Mouse (Mus musculus): ENCODE data around the gene St6galnac3. TPM values are rescaled to one million over a fixed set of nuclear protein-coding genes. Genes with fewer than 3 reads are reported as not detected.

St6galnac3 gene
- polyA plus RNA-seq, 1 experiment from 2014 or later, result 15.8 TPM

- Histone ChIP-seq H3K9me3 (replicated peaks) (no peaks in the 10 kb centered on the region), H3K9ac (no peak overlapping the region), H3K4me2 (no peak overlapping the region), H3K27me3 (no peaks in the 10 kb centered on the region), H3K36me3 (no peaks in the 10 kb centered on the region), H3K4me3 (no peak overlapping the region), H3K4me1 (replicated peaks) (0 out of 2 replicates have a peak, but pooled peaks cover 2% of the 10 kb centered on the region), H3K27ac (no peak overlapping the region)
- 30% methylated on average over 1 of the region's 1 CpGs for WGBS
- no peak for ATAC-seq (replicated peaks; ENCODE audit: insufficient number of reproducible peaks, insufficient read depth, low FRiP score, low read depth)
Measured at GRCm38 (mm10) chr3:153751435-153751834, 26.5 kb upstream of the St6galnac3 start.

- H3K4me3 ChIP-seq, result no peak overlapping the region
- no peaks in the 10 kb centered on the region for H3K9me3 ChIP-seq (replicated peaks)
- WGBS, result 71% methylated on average over 6 of the region's 6 CpGs
- H3K36me3 ChIP-seq, result no peaks in the 10 kb centered on the region
- H3K27me3 ChIP-seq, result no peaks in the 10 kb centered on the region
- no peak overlapping the region for H3K27ac ChIP-seq
- no peak overlapping the region for H3K9ac ChIP-seq
- no peak overlapping the region for H3K4me2 ChIP-seq
- no peaks in the 10 kb centered on the region for H3K4me1 ChIP-seq (replicated peaks)
- no peak for ATAC-seq (replicated peaks; ENCODE audit: insufficient number of reproducible peaks, insufficient read depth, low FRiP score, low read depth)
Measured at GRCm38 (mm10) chr3:153749359-153749758, 24.4 kb upstream of the St6galnac3 start.

- Histone ChIP-seq H3K36me3 (no peaks in the 10 kb centered on the region), H3K9ac (no peak overlapping the region), H3K4me2 (no peak overlapping the region), H3K27ac (no peak overlapping the region), H3K9me3 (replicated peaks) (no peaks in the 10 kb centered on the region), H3K4me1 (replicated peaks) (no peaks in the 10 kb centered on the region), H3K27me3 (no peaks in the 10 kb centered on the region), H3K4me3 (no peak overlapping the region)
- ATAC-seq (replicated peaks; ENCODE audit: insufficient number of reproducible peaks, insufficient read depth, low FRiP score, low read depth), result no peak
- 89% methylated on average over 3 of the region's 3 CpGs for WGBS
Measured at GRCm38 (mm10) chr3:153748293-153748692, 23.3 kb upstream of the St6galnac3 start.

GRCm38 (mm10) chr3:153745099-153745498 lies 20.1 kb upstream of the St6galnac3 start:
- WGBS, result 64% methylated on average over 3 of the region's 3 CpGs
- Histone ChIP-seq H3K9me3 (replicated peaks) (no peaks in the 10 kb centered on the region), H3K36me3 (no peaks in the 10 kb centered on the region), H3K27ac (no peak overlapping the region), H3K4me3 (no peak overlapping the region), H3K27me3 (0 out of 2 replicates have a peak, but pooled peaks cover 4% of the 10 kb centered on the region), H3K4me1 (replicated peaks) (no peaks in the 10 kb centered on the region), H3K4me2 (no peak overlapping the region), H3K9ac (no peak overlapping the region)
- ATAC-seq (replicated peaks; ENCODE audit: insufficient number of reproducible peaks, insufficient read depth, low FRiP score, low read depth), result no peak

- Histone ChIP-seq H3K4me2 (no peak overlapping the region), H3K9me3 (replicated peaks) (no peaks in the 10 kb centered on the region), H3K27ac (no peak overlapping the region), H3K4me3 (no peak overlapping the region), H3K9ac (no peak overlapping the region), H3K36me3 (no peaks in the 10 kb centered on the region), H3K27me3 (0 out of 2 replicates have a peak, but pooled peaks cover 4% of the 10 kb centered on the region), H3K4me1 (replicated peaks) (no peaks in the 10 kb centered on the region)
- ATAC-seq (replicated peaks; ENCODE audit: insufficient number of reproducible peaks, insufficient read depth, low FRiP score, low read depth), result no peak
- WGBS, result 76% methylated on average over 6 of the region's 6 CpGs
Measured at GRCm38 (mm10) chr3:153744447-153744846, 19.5 kb upstream of the St6galnac3 start.

GRCm38 (mm10) chr3:153741800-153742199 lies 16.8 kb upstream of the St6galnac3 start:
- no peak for ATAC-seq (replicated peaks; ENCODE audit: insufficient number of reproducible peaks, insufficient read depth, low FRiP score, low read depth)
- Histone ChIP-seq H3K4me2 (no peak overlapping the region), H3K4me1 (replicated peaks) (peaks cover 7% of the 10 kb centered on the region; the same call in 1 of the 2 replicates), H3K4me3 (no peak overlapping the region), H3K9me3 (replicated peaks) (no peaks in the 10 kb centered on the region), H3K27ac (no peak overlapping the region), H3K9ac (no peak overlapping the region), H3K36me3 (no peaks in the 10 kb centered on the region), H3K27me3 (0 out of 2 replicates have a peak, but pooled peaks cover 4% of the 10 kb centered on the region)
- WGBS, result 83% methylated on average over 7 of the region's 7 CpGs

GRCm38 (mm10) chr3:153739351-153739750 lies 14.4 kb upstream of the St6galnac3 start:
- Histone ChIP-seq H3K4me1 (replicated peaks) (peaks cover 9% of the 10 kb centered on the region; the same call in 1 of the 2 replicates), H3K4me2 (no peak overlapping the region), H3K9ac (no peak overlapping the region), H3K27me3 (peaks cover 4% of the 10 kb centered on the region; the same call in 1 of the 2 replicates), H3K36me3 (no peaks in the 10 kb centered on the region), H3K9me3 (replicated peaks) (no peaks in the 10 kb centered on the region), H3K4me3 (no peak overlapping the region), H3K27ac (no peak overlapping the region)
- no peak for ATAC-seq (replicated peaks; ENCODE audit: insufficient number of reproducible peaks, insufficient read depth, low FRiP score, low read depth)
- 72% methylated on average over 8 of the region's 8 CpGs for WGBS

- H3K36me3 ChIP-seq, result no peaks in the 10 kb centered on the region
- H3K4me3 ChIP-seq, result no peak overlapping the region
- no peak overlapping the region for H3K4me2 ChIP-seq
- no peak overlapping the region for H3K9ac ChIP-seq
- no peak overlapping the region for H3K27ac ChIP-seq
- ATAC-seq (replicated peaks; ENCODE audit: insufficient number of reproducible peaks, insufficient read depth, low FRiP score, low read depth), result no peak
- 66% methylated on average over 10 of the region's 10 CpGs for WGBS
- peaks cover 4% of the 10 kb centered on the region; the same call in 1 of the 2 replicates for H3K27me3 ChIP-seq
- H3K9me3 ChIP-seq (replicated peaks), result no peaks in the 10 kb centered on the region
- peaks cover 9% of the 10 kb centered on the region; the same call in 1 of the 2 replicates for H3K4me1 ChIP-seq (replicated peaks)
Measured at GRCm38 (mm10) chr3:153738421-153738820, 13.4 kb upstream of the St6galnac3 start.

GRCm38 (mm10) chr3:153736756-153737280 lies 11.8 kb upstream of the St6galnac3 start:
- WGBS, result 57% methylated on average over 16 of the region's 16 CpGs
- Histone ChIP-seq H3K27ac (no peak overlapping the region), H3K4me3 (no peak overlapping the region), H3K9me3 (replicated peaks) (no peaks in the 10 kb centered on the region), H3K4me2 (no peak overlapping the region), H3K9ac (no peak overlapping the region), H3K36me3 (no peaks in the 10 kb centered on the region), H3K27me3 (peaks cover 2% of the 10 kb centered on the region; the same call in 1 of the 2 replicates), H3K4me1 (replicated peaks) (peaks cover 22% of the 10 kb centered on the region)
- ATAC-seq (replicated peaks; ENCODE audit: insufficient number of reproducible peaks, insufficient read depth, low FRiP score, low read depth), result no peak

GRCm38 (mm10) chr3:153735796-153736549 lies 11.0 kb upstream of the St6galnac3 start:
- no peak overlapping the region for H3K9ac ChIP-seq
- H3K9me3 ChIP-seq (replicated peaks), result no peaks in the 10 kb centered on the region
- 61% methylated on average over 13 of the region's 13 CpGs for WGBS
- H3K4me2 ChIP-seq, result no peak overlapping the region
- H3K4me1 ChIP-seq (replicated peaks), result peaks cover 25% of the 10 kb centered on the region
- no peaks in the 10 kb centered on the region; the same call in 1 of the 2 replicates for H3K27me3 ChIP-seq
- H3K4me3 ChIP-seq, result no peak overlapping the region
- no peak for ATAC-seq (replicated peaks; ENCODE audit: insufficient number of reproducible peaks, insufficient read depth, low FRiP score, low read depth)
- no peak overlapping the region for H3K27ac ChIP-seq
- no peaks in the 10 kb centered on the region for H3K36me3 ChIP-seq

GRCm38 (mm10) chr3:153734741-153735140 lies 9.8 kb upstream of the St6galnac3 start:
- Histone ChIP-seq H3K4me2 (no peak overlapping the region), H3K4me1 (replicated peaks) (peaks cover 25% of the 10 kb centered on the region), H3K36me3 (no peaks in the 10 kb centered on the region), H3K27me3 (no peaks in the 10 kb centered on the region; the same call in 1 of the 2 replicates), H3K4me3 (no peak overlapping the region), H3K9me3 (replicated peaks) (no peaks in the 10 kb centered on the region), H3K27ac (no peak overlapping the region), H3K9ac (no peak overlapping the region)
- no peak for ATAC-seq (replicated peaks; ENCODE audit: insufficient number of reproducible peaks, insufficient read depth, low FRiP score, low read depth)
- WGBS, result 78% methylated on average over 10 of the region's 10 CpGs
